Mouse (Mus musculus) mesoderm, embryonic 11.5 days (tissue): Measurements from ENCODE around the gene Taar5.

Source experiments
- DNase-seq: peaks from one replicate; pipeline ENCODE4 v3.0.0-alpha.2; 2012; ENCODE audit warnings: low read depth, low spot score

Taar5 gene

GRCm38 (mm10) chr10:24008143-24008542 is 37.6 kb downstream of the Taar5 start:
- DNase-seq = no peak
